Mouse (Mus musculus) E14TG2a.4 (cell line): ENCODE measurements around the gene Ccnk.

Experiments
- CTCF ChIP-seq: conservative IDR thresholded peaks from 2 replicates; pipeline ENCODE4 v1.5.1; 2014; ENCODE audit warnings: low read length
- NANOG ChIP-seq: IDR thresholded peaks from 2 replicates; pipeline ENCODE4 v1.6.1; 2014; ENCODE audit warnings: borderline replicate concordance, low read length, mixed read lengths
- POU5F1 ChIP-seq: IDR thresholded peaks from 2 replicates; pipeline ENCODE4 v1.6.1; 2014; ENCODE audit warnings: low read length, borderline replicate concordance

DNA sequence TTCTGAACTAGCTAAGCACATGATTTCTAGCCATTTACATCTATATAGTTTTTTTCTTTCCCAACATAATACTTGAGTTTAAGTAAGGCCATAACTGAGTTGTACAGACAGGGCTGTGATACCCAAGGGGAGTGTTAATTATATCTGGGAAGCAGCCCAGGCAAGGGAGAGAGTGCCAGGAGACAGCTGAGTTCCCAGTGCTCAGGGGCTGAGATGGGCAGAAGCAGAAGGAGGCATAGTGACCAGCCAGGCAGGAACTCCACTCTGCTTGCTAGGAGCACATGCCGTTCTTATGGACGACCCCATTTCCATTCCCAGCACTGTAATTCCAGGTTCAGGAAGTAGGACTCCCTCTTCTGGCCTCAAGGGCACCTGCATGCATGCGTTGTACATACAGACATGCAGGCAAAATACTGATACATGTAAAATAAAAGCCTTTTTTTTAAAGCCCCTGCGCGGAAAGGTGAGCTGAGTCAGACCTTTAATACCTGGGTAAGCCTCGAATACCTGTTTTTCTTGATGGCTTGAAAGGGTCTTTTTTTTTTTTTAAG lies 8.2 kb downstream of the Ccnk start:
- TF ChIP-seq CTCF: peak; percentile 35
- TF ChIP-seq POU5F1: no peak
- no peak for TF ChIP-seq NANOG
